Mouse (Mus musculus) liver, postnatal 0 days (tissue): ENCODE data around the gene Rab5b.

Experiments used
- CTCF ChIP-seq: sonication (generic); IDR thresholded peaks from 2 replicates; pipeline ENCODE4 v1.5.1; 2016; ENCODE audit warnings: antibody characterized with exemption, low read depth
- EP300 ChIP-seq: IDR thresholded peaks from 2 replicates; pipeline ENCODE4 v1.6.1; 2016; ENCODE audit warnings: antibody characterized with exemption, low read depth, mild to moderate bottlenecking

- TF ChIP-seq CTCF: no peak
- peak; percentile 30; the same call in 1 of the 2 replicates for TF ChIP-seq EP300
These were observed 30.8 kb downstream of the Rab5b start for GRCm38 (mm10) chr10:128665307-128665706.
